Mouse (Mus musculus) heart, postnatal 0 days (tissue): ENCODE data around the gene Ces1h.

Experiments
- CTCF ChIP-seq: IDR thresholded peaks from 2 replicates; pipeline ENCODE4 v1.5.1; 2016; ENCODE audit warnings: antibody characterized with exemption, control low read depth, low read depth
- EP300 ChIP-seq: IDR thresholded peaks from 2 replicates; pipeline ENCODE4 v1.6.1; 2016; ENCODE audit warnings: antibody characterized with exemption, low read depth

DNA sequence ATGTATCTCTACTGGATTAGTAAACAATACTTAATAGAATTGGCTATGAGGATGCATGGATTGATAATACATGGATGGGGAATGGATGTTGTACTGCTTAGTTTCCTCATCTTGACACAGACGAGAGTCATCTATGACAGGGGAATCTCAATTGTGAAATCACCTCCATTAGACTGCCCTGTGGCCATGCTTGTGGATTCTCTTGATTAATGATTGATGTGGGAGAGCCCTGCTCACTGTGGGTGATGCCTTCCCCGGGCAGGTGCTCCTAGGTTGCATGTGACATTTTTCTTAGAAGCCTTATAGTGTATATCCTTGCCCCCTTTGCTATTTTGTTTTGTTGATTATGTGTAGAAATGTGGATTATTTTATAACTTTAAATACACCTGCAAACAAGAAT lies 54.4 kb downstream of the Ces1h start:
- no peak for TF ChIP-seq CTCF
- TF ChIP-seq EP300, result no peak
